Mouse (Mus musculus) spleen, embryonic (tissue): Measurements from ENCODE around the gene Acadvl.

Source experiments
- CTCF ChIA-PET: fragments of 350-600 bp; sonication (Branson Sonifier 250); formaldehyde crosslinking; loops from one replicate; lab custom pipeline; 2022; lab: Charles Lee

Gene Acadvl

GRCm38 (mm10) chr11:69982225-69982624 is 33.0 kb downstream of the Acadvl start, which contains the start of gene Elp5:
Elp5 (minus strand) TSS chr11:69982517.
- CTCF ChIA-PET: interaction anchor here (1.2 kb wide), 1 partner anchor 21 kb away, joined by 3 read pairs; no protein-coding TSS in a partner anchor

- CTCF ChIA-PET: interaction anchor here (1.2 kb wide), 1 partner anchor 22 kb away, joined by 3 read pairs; no protein-coding TSS in a partner anchor
These were observed 34.0 kb downstream of the Acadvl start, which contains the start of gene Ctdnep1 for GRCm38 (mm10) chr11:69981141-69981762. Ctdnep1 (plus strand) TSS chr11:69981156.

- CTCF ChIA-PET: interaction anchor here (0.6 kb wide), 1 partner anchor 21 kb away, joined by 3 read pairs; no protein-coding TSS in a partner anchor
These were observed 34.7 kb downstream of the Acadvl start for GRCm38 (mm10) chr11:69980196-69981140.

GRCm38 (mm10) chr11:69979827-69980195 is 35.4 kb downstream of the Acadvl start:
- CTCF ChIA-PET: no interaction called here

GRCm38 (mm10) chr11:69976271-69976670 is 38.9 kb downstream of the Acadvl start:
- CTCF ChIA-PET: no interaction called here

- CTCF ChIA-PET: interaction anchor here (0.6 to 0.9 kb wide), 3 partner anchors 16 to 93 kb away, joined by 3 to 4 read pairs (median 4); no protein-coding TSS in a partner anchor
These were observed 40.3 kb downstream of the Acadvl start for GRCm38 (mm10) chr11:69974907-69975306.

- CTCF ChIA-PET: interaction anchor here (0.6 kb wide), 1 partner anchor 33 kb away, joined by 3 read pairs; no protein-coding TSS in a partner anchor
These were observed 44.4 kb downstream of the Acadvl start for GRCm38 (mm10) chr11:69970775-69971174.

- CTCF ChIA-PET: no interaction called here
These were observed 45.0 kb downstream of the Acadvl start for GRCm38 (mm10) chr11:69970222-69970621.

- CTCF ChIA-PET: interaction anchor here (0.5 kb wide), 1 partner anchor 74 kb away, joined by 5 read pairs; no protein-coding TSS in a partner anchor
These were observed 46.4 kb downstream of the Acadvl start for GRCm38 (mm10) chr11:69968793-69969192.

GRCm38 (mm10) chr11:69966860-69967517 is 48.2 kb downstream of the Acadvl start:
- CTCF ChIA-PET: interaction anchor here (0.5 kb wide), 1 partner anchor 114 kb away, joined by 7 read pairs; no protein-coding TSS in a partner anchor

- CTCF ChIA-PET: no interaction called here
These were observed 49.0 kb downstream of the Acadvl start for GRCm38 (mm10) chr11:69966006-69966859.

GRCm38 (mm10) chr11:69965271-69966005 is 49.8 kb downstream of the Acadvl start:
- CTCF ChIA-PET: interaction anchor here (1.0 kb wide), 1 partner anchor 18 kb away, joined by 3 read pairs; the partner anchor contains the start of gene Slc2a4

GRCm38 (mm10) chr11:69964650-69965270 is 50.5 kb downstream of the Acadvl start, which contains the start of gene Cldn7:
Cldn7 (plus strand) TSS chr11:69964779.
- CTCF ChIA-PET: interaction anchor here (1.0 kb wide), 1 partner anchor 17 kb away, joined by 3 read pairs; the partner anchor contains the start of gene Slc2a4

- CTCF ChIA-PET: no interaction called here
These were observed 53.4 kb downstream of the Acadvl start for GRCm38 (mm10) chr11:69961841-69962240.

GRCm38 (mm10) chr11:69960616-69961015 is 54.6 kb downstream of the Acadvl start:
- CTCF ChIA-PET: no interaction called here
